Mouse (Mus musculus): ENCODE results near the gene Smim9. TPM values are rescaled to one million over a fixed set of nuclear protein-coding genes. Genes with fewer than 3 reads are reported as not detected.
"Not testable (repeated sequence)": the region's sequence is repeated elsewhere in the genome, so short reads cannot be mapped to it uniquely, and the experiment has no call there.

Gene Smim9
- not detected in 2 replicates for polyA plus RNA-seq (2015; fragmentation: Nextera tagmentation; extraction: Ambion mirVana)

GRCm38 (mm10) chrX:75163670-75164069 lies at the start of gene Smim9:
Gene Smim9, minus strand, starts transcription at chrX:75163770.
- H3K4me3 ChIP-seq (ENCODE audit: low read length): no peak within 1 kb of the TSS

GRCm38 (mm10) chrX:75155576-75156243 lies 7.9 kb downstream of the Smim9 start:
- no peaks in the 10 kb centered on the region for H3K27me3 ChIP-seq (replicated peaks; ENCODE audit: control insufficient read depth, insufficient read depth, low read length)
- peak overlapping the region; percentile 59 for H3K9ac ChIP-seq (ENCODE audit: low read depth, low read length)
- no peaks in the 10 kb centered on the region for H3K4me1 ChIP-seq (ENCODE audit: control insufficient read depth, insufficient read depth, low read depth, low read length)
- H3K36me3 ChIP-seq (ENCODE audit: control insufficient read depth, insufficient read depth, low read length): no peaks in the 10 kb centered on the region
- peak overlapping the region; percentile 52 for H3K4me3 ChIP-seq (ENCODE audit: low read length)
- H3K27ac ChIP-seq (ENCODE audit: low read depth, low read length): no peak overlapping the region
- WGBS: 24% methylated on average over 20 of the region's 49 CpGs
- peak; percentile 60 for ATAC-seq
- H3K9me3 ChIP-seq (ENCODE audit: control insufficient read depth, low read length): no peaks in the 10 kb centered on the region
- H3K4me2 ChIP-seq (ENCODE audit: low read length): peak overlapping the region; percentile 77

More at GRCm38 (mm10) chrX:75163670-75164069, at the start of gene Smim9:
- no peak for ATAC-seq
- WGBS: 66% methylated on average over 1 of the region's 1 CpGs
- Histone ChIP-seq H3K9ac (ENCODE audit: low read depth, low read length) (no peak within 1 kb of the TSS), H3K4me1 (ENCODE audit: control insufficient read depth, insufficient read depth, low read depth, low read length) (no peaks in the 10 kb centered on the region), H3K27me3 (replicated peaks; ENCODE audit: control insufficient read depth, insufficient read depth, low read length) (no peaks in the 10 kb centered on the region), H3K27ac (ENCODE audit: low read depth, low read length) (no peak within 1 kb of the TSS), H3K9me3 (ENCODE audit: control insufficient read depth, low read length) (no peaks in the 10 kb centered on the region), H3K4me2 (ENCODE audit: low read length) (no peak within 1 kb of the TSS), H3K36me3 (ENCODE audit: control insufficient read depth, insufficient read depth, low read length) (no peaks in the 10 kb centered on the region)

GRCm38 (mm10) chrX:75152249-75152648 lies 11.3 kb downstream of the Smim9 start:
- 67% methylated on average over 1 of the region's 1 CpGs for WGBS

GRCm38 (mm10) chrX:75150304-75150703 lies 13.3 kb downstream of the Smim9 start:
- no peak for ATAC-seq

More at GRCm38 (mm10) chrX:75152249-75152648, 11.3 kb downstream of the Smim9 start:
- Histone ChIP-seq H3K4me3 (ENCODE audit: low read length) (no peak overlapping the region), H3K27me3 (replicated peaks; ENCODE audit: control insufficient read depth, insufficient read depth, low read length) (no peaks in the 10 kb centered on the region), H3K9ac (ENCODE audit: low read depth, low read length) (no peak overlapping the region), H3K27ac (ENCODE audit: low read depth, low read length) (no peak overlapping the region), H3K36me3 (ENCODE audit: control insufficient read depth, insufficient read depth, low read length) (no peaks in the 10 kb centered on the region), H3K4me1 (ENCODE audit: control insufficient read depth, insufficient read depth, low read depth, low read length) (no peaks in the 10 kb centered on the region), H3K4me2 (ENCODE audit: low read length) (no peak overlapping the region), H3K9me3 (ENCODE audit: control insufficient read depth, low read length) (no peaks in the 10 kb centered on the region)
- ATAC-seq: no peak

GRCm38 (mm10) chrX:75148414-75148813 lies 15.2 kb downstream of the Smim9 start:
- ATAC-seq: no peak
- Histone ChIP-seq H3K4me2 (ENCODE audit: low read length) (no peak overlapping the region), H3K4me3 (ENCODE audit: low read length) (no peak overlapping the region), H3K36me3 (ENCODE audit: control insufficient read depth, insufficient read depth, low read length) (no peaks in the 10 kb centered on the region), H3K27ac (ENCODE audit: low read depth, low read length) (no peak overlapping the region), H3K4me1 (ENCODE audit: control insufficient read depth, insufficient read depth, low read depth, low read length) (no peaks in the 10 kb centered on the region), H3K9ac (ENCODE audit: low read depth, low read length) (no peak overlapping the region), H3K9me3 (ENCODE audit: control insufficient read depth, low read length) (no peaks in the 10 kb centered on the region), H3K27me3 (replicated peaks; ENCODE audit: control insufficient read depth, insufficient read depth, low read length) (no peaks in the 10 kb centered on the region)
- WGBS: 87% methylated on average over 4 of the region's 4 CpGs

More at GRCm38 (mm10) chrX:75150304-75150703, 13.3 kb downstream of the Smim9 start:
- Histone ChIP-seq H3K4me3 (ENCODE audit: low read length) (no peak overlapping the region), H3K27me3 (replicated peaks; ENCODE audit: control insufficient read depth, insufficient read depth, low read length) (no peaks in the 10 kb centered on the region), H3K4me2 (ENCODE audit: low read length) (no peak overlapping the region), H3K4me1 (ENCODE audit: control insufficient read depth, insufficient read depth, low read depth, low read length) (no peaks in the 10 kb centered on the region), H3K27ac (ENCODE audit: low read depth, low read length) (no peak overlapping the region), H3K9ac (ENCODE audit: low read depth, low read length) (no peak overlapping the region), H3K36me3 (ENCODE audit: control insufficient read depth, insufficient read depth, low read length) (no peaks in the 10 kb centered on the region), H3K9me3 (ENCODE audit: control insufficient read depth, low read length) (no peaks in the 10 kb centered on the region)
- 85% methylated on average over 2 of the region's 2 CpGs for WGBS

GRCm38 (mm10) chrX:75143124-75143555 lies 20.4 kb downstream of the Smim9 start:
- peak; percentile 73; the same call in 1 of the 2 replicates for ATAC-seq

GRCm38 (mm10) chrX:75138182-75138581 lies 25.4 kb downstream of the Smim9 start:
- Histone ChIP-seq H3K27ac (ENCODE audit: low read depth, low read length) (no peak overlapping the region), H3K9ac (ENCODE audit: low read depth, low read length) (no peak overlapping the region), H3K9me3 (ENCODE audit: control insufficient read depth, low read length) (no peaks in the 10 kb centered on the region), H3K4me1 (ENCODE audit: control insufficient read depth, insufficient read depth, low read depth, low read length) (no peaks in the 10 kb centered on the region), H3K4me3 (ENCODE audit: low read length) (no peak overlapping the region), H3K4me2 (ENCODE audit: low read length) (no peak overlapping the region), H3K36me3 (ENCODE audit: control insufficient read depth, insufficient read depth, low read length) (no peaks in the 10 kb centered on the region), H3K27me3 (replicated peaks; ENCODE audit: control insufficient read depth, insufficient read depth, low read length) (no peaks in the 10 kb centered on the region)
- WGBS: 98% methylated on average over 2 of the region's 2 CpGs
- no peak for ATAC-seq

More at GRCm38 (mm10) chrX:75143124-75143555, 20.4 kb downstream of the Smim9 start:
- not testable (repeated sequence) for H3K27ac ChIP-seq (ENCODE audit: low read depth, low read length); H3K4me1 ChIP-seq (ENCODE audit: control insufficient read depth, insufficient read depth, low read depth, low read length); H3K36me3 ChIP-seq (ENCODE audit: control insufficient read depth, insufficient read depth, low read length); H3K9me3 ChIP-seq (ENCODE audit: control insufficient read depth, low read length); H3K27me3 ChIP-seq (replicated peaks; ENCODE audit: control insufficient read depth, insufficient read depth, low read length)
- Histone ChIP-seq H3K4me2 (ENCODE audit: low read length) (peak overlapping the region; percentile 66), H3K4me3 (ENCODE audit: low read length) (peak overlapping the region; percentile 40), H3K9ac (ENCODE audit: low read depth, low read length) (peak overlapping the region; percentile 45; the same call in 1 of the 2 replicates)
- WGBS: 35% methylated on average over 23 of the region's 42 CpGs

- no peaks in the 10 kb centered on the region for H3K36me3 ChIP-seq (ENCODE audit: control insufficient read depth, insufficient read depth, low read length)
- no peak overlapping the region for H3K27ac ChIP-seq (ENCODE audit: low read depth, low read length)
- 91% methylated on average over 2 of the region's 2 CpGs for WGBS
- ATAC-seq: no peak
- H3K9me3 ChIP-seq (ENCODE audit: control insufficient read depth, low read length): no peaks in the 10 kb centered on the region
- no peak overlapping the region for H3K4me3 ChIP-seq (ENCODE audit: low read length)
- H3K4me2 ChIP-seq (ENCODE audit: low read length): no peak overlapping the region
- no peaks in the 10 kb centered on the region for H3K27me3 ChIP-seq (replicated peaks; ENCODE audit: control insufficient read depth, insufficient read depth, low read length)
- H3K9ac ChIP-seq (ENCODE audit: low read depth, low read length): no peak overlapping the region
- H3K4me1 ChIP-seq (ENCODE audit: control insufficient read depth, insufficient read depth, low read depth, low read length): no peaks in the 10 kb centered on the region
Measured at GRCm38 (mm10) chrX:75137729-75138128, 25.8 kb downstream of the Smim9 start.

GRCm38 (mm10) chrX:75136938-75137337 lies 26.6 kb downstream of the Smim9 start:
- Histone ChIP-seq H3K9ac (ENCODE audit: low read depth, low read length) (no peak overlapping the region), H3K4me2 (ENCODE audit: low read length) (no peak overlapping the region), H3K4me1 (ENCODE audit: control insufficient read depth, insufficient read depth, low read depth, low read length) (no peaks in the 10 kb centered on the region), H3K27ac (ENCODE audit: low read depth, low read length) (no peak overlapping the region), H3K36me3 (ENCODE audit: control insufficient read depth, insufficient read depth, low read length) (no peaks in the 10 kb centered on the region), H3K9me3 (ENCODE audit: control insufficient read depth, low read length) (no peaks in the 10 kb centered on the region), H3K4me3 (ENCODE audit: low read length) (no peak overlapping the region), H3K27me3 (replicated peaks; ENCODE audit: control insufficient read depth, insufficient read depth, low read length) (no peaks in the 10 kb centered on the region)
- no peak for ATAC-seq

Measured in hindbrain, embryonic 16.5 days (tissue).